Mouse (Mus musculus) heart, postnatal 0 days (tissue): ENCODE results near the gene Efcab11. TPM values are rescaled to one million over a fixed set of nuclear protein-coding genes. Genes with fewer than 3 reads are reported as not detected.
A peak's percentile ranks its signal among the peaks of the same experiment; 100 is the strongest.

Experiments used
- ATAC-seq: fragments of 200-750 bp; cut with Nextera tagmentation; 2 replicates; pipeline ENCODE4 v1.8.0; 2017; ENCODE audit warnings: low read depth, moderate number of reproducible peaks, moderate library complexity; ENCODE audit not compliant: insufficient read depth
- DNase-seq: peaks from one replicate; pipeline ENCODE4 v3.0.0-alpha.2; 2016; ENCODE audit warnings: low spot score
- H3K27ac ChIP-seq: fragments of 300-500 bp; sonication (generic); 2 replicates; pipeline ENCODE4 v1.5.1; 2014; ENCODE audit warnings: low read depth, mild to moderate bottlenecking
- H3K27me3 ChIP-seq: fragments of 300-500 bp; sonication (generic); 2 replicates; pipeline ENCODE4 v1.6.1; 2014; ENCODE audit warnings: low read length, mixed read lengths; ENCODE audit not compliant: control insufficient read depth, insufficient read depth
- H3K36me3 ChIP-seq: fragments of 300-500 bp; sonication (generic); replicated peaks from 2 replicates; pipeline ENCODE4 v1.6.1; 2014; ENCODE audit warnings: low read length, mixed read lengths; ENCODE audit not compliant: control insufficient read depth, insufficient read depth
- H3K4me1 ChIP-seq: fragments of 300-500 bp; sonication (generic); 2 replicates; pipeline ENCODE4 v1.6.1; 2014; ENCODE audit warnings: antibody characterized with exemption; ENCODE audit not compliant: control insufficient read depth, insufficient read depth
- H3K4me2 ChIP-seq: fragments of 300-500 bp; sonication (generic); 2 replicates; pipeline ENCODE4 v1.6.1; 2014; ENCODE audit warnings: low read depth, mild to moderate bottlenecking, low read length, moderate library complexity
- H3K4me3 ChIP-seq: fragments of 300-500 bp; sonication (generic); 2 replicates; pipeline ENCODE4 v1.5.1; 2014; ENCODE audit warnings: low read depth, low read length
- H3K9ac ChIP-seq: fragments of 300-500 bp; sonication (generic); replicated peaks from 2 replicates; pipeline ENCODE4 v1.6.1; 2014; ENCODE audit warnings: low read depth, low read length, mixed read lengths
- H3K9me3 ChIP-seq: fragments of 300-500 bp; sonication (generic); replicated peaks from 2 replicates; pipeline ENCODE4 v1.6.1; 2016; ENCODE audit warnings: low read length; ENCODE audit not compliant: control insufficient read depth
- CTCF ChIP-seq: IDR thresholded peaks from 2 replicates; pipeline ENCODE4 v1.5.1; 2016; ENCODE audit warnings: antibody characterized with exemption, control low read depth, low read depth
- EP300 ChIP-seq: IDR thresholded peaks from 2 replicates; pipeline ENCODE4 v1.6.1; 2016; ENCODE audit warnings: antibody characterized with exemption, low read depth
- WGBS: fragments of 180-500 bp; shearing (Covaris S2); extraction: QIAGEN DNeasy Blood & Tissue Kit; methylation state at CpG from one replicate; pipeline ENCODE4 v1.1.7; 2014; 5-methylcytosine and 5-hydroxymethylcytosine counted together
- polyA plus RNA-seq: library from polyadenylated mRNA; unstranded; fragments of >200 nt; fragmentation: Nextera tagmentation; extraction: Ambion mirVana; gene quantifications from 2 replicates; pipeline ENCODE4 v1.2.1, GENCODE M21; 2015
- total RNA-seq: library from RNA; depleted of rRNA; stranded (reverse); fragments of >200 nt; gene quantifications from 2 replicates; pipeline ENCODE4 v1.2.3, GENCODE M21; 2014; ENCODE audit warnings: low replicate concordance; rRNA removed

Efcab11 gene
- total and polyA plus RNA-seq, 2 experiments from 2014 or later: 2.2 to 4.0 TPM

GRCm38 (mm10) chr12:99646556-99647354, 237.5 kb downstream of the Efcab11 start:
- DNase-seq (no peak), ATAC-seq (no peak)
- no peak overlapping the region for H3K4me2 ChIP-seq
- 84% methylated on average over 11 of the region's 11 CpGs for WGBS
- TF ChIP-seq EP300: no peak
- TF ChIP-seq CTCF: no peak
- peaks cover 20% of the 10 kb centered on the region for H3K9me3 ChIP-seq
- no peaks in the 10 kb centered on the region for H3K36me3 ChIP-seq
- no peaks in the 10 kb centered on the region for H3K27me3 ChIP-seq
- no peak overlapping the region for H3K4me3 ChIP-seq
- H3K27ac ChIP-seq: no peak overlapping the region
- H3K9ac ChIP-seq: no peak overlapping the region
- no peaks in the 10 kb centered on the region for H3K4me1 ChIP-seq

GRCm38 (mm10) chr12:99645418-99645817, 238.8 kb downstream of the Efcab11 start:
- no peak overlapping the region for H3K4me3 ChIP-seq
- H3K36me3 ChIP-seq: no peaks in the 10 kb centered on the region
- no peak for DNase-seq
- H3K27ac ChIP-seq: no peak overlapping the region
- H3K27me3 ChIP-seq: no peaks in the 10 kb centered on the region
- no peaks in the 10 kb centered on the region; the same call in 1 of the 2 replicates for H3K4me1 ChIP-seq
- peak; percentile 78 for ATAC-seq
- TF ChIP-seq EP300: no peak
- TF ChIP-seq CTCF: no peak
- H3K9ac ChIP-seq: no peak overlapping the region
- H3K9me3 ChIP-seq: peaks cover 20% of the 10 kb centered on the region
- no peak overlapping the region for H3K4me2 ChIP-seq
- 91% methylated on average over 18 of the region's 18 CpGs for WGBS

- WGBS: 87% methylated on average over 37 of the region's 37 CpGs
- H3K27ac ChIP-seq: no peak overlapping the region
- no peaks in the 10 kb centered on the region for H3K36me3 ChIP-seq
- TF ChIP-seq EP300: no peak
- TF ChIP-seq CTCF: no peak
- no peak overlapping the region for H3K9ac ChIP-seq
- no peaks in the 10 kb centered on the region; the same call in 1 of the 2 replicates for H3K4me1 ChIP-seq
- ATAC-seq: peak; percentile 98
- H3K9me3 ChIP-seq: peaks cover 20% of the 10 kb centered on the region
- H3K4me2 ChIP-seq: no peak overlapping the region
- H3K27me3 ChIP-seq: no peaks in the 10 kb centered on the region
- DNase-seq: no peak
- H3K4me3 ChIP-seq: no peak overlapping the region
These were observed 239.3 kb downstream of the Efcab11 start for GRCm38 (mm10) chr12:99644966-99645365.

Other genes starting within 250 kb of the Efcab11 start
- gene Tdp1, start 78 bp upstream of the Efcab11 start, total RNA-seq: 5.2 and 8.8 TPM in 2 replicates
- 13.7 and 14.9 TPM in 2 replicates for gene Tdp1, start 78 bp upstream of the Efcab11 start, polyA plus RNA-seq
- 0.12 and 2.6 TPM in 2 replicates for gene Kcnk13, start 80.1 kb upstream of the Efcab11 start, total RNA-seq
- gene Kcnk13, start 80.1 kb upstream of the Efcab11 start, polyA plus RNA-seq: 0.15 and 0.34 TPM in 2 replicates
- gene Psmc1, start 225.7 kb upstream of the Efcab11 start, total RNA-seq: 52.4 and 163 TPM in 2 replicates
- 192 and 202 TPM in 2 replicates for gene Psmc1, start 225.7 kb upstream of the Efcab11 start, polyA plus RNA-seq